36 mouse cellular contexts compared by ENCODE assay signal in genomic region chr3:84206106-84206505, GRCm38 (mm10). TPM values are rescaled to one million over a fixed set of nuclear protein-coding genes. Genes with fewer than 3 reads are reported as not detected.
"Had no signal": no experiment of that assay in that cellular context is flagged by ENCODE, and none has a peak within 500 bp of the region (broad histone marks: within the 10 kb centered on the region; RNA-seq: fewer than 3 reads in every experiment).

No protein-coding gene starts in this region.

- H3K9ac ChIP-seq: heart, embryonic 13.5 days; heart, embryonic 15.5 days; hindbrain, embryonic 12.5 days; hindbrain, embryonic 14.5 days; intestine, embryonic 15.5 days; kidney, embryonic 15.5 days; limb, embryonic 13.5 days; limb, embryonic 15.5 days; liver, embryonic 12.5 days; liver, embryonic 14.5 days had no signal

- H3K9me3 ChIP-seq: heart, embryonic 13.5 days; heart, embryonic 15.5 days; hindbrain, embryonic 10.5 days; hindbrain, embryonic 12.5 days; intestine, embryonic 15.5 days; kidney, embryonic 15.5 days; limb, embryonic 13.5 days; limb, embryonic 15.5 days; liver, embryonic 12.5 days had no signal

- H3K27ac ChIP-seq: heart, adult 2 months; heart, embryonic 13.5 days; heart, embryonic 15.5 days; hindbrain, embryonic 10.5 days; hindbrain, embryonic 12.5 days; hindbrain, embryonic 14.5 days; intestine, embryonic 15.5 days; kidney, embryonic 15.5 days; kidney, postnatal 0 days; limb, embryonic 13.5 days; limb, embryonic 15.5 days; liver, embryonic 12.5 days; liver, embryonic 14.5 days had no signal

- ATAC-seq: hindbrain, embryonic 16.5 days; intestine, embryonic 15.5 days; intestine, postnatal 0 days; liver, embryonic 12.5 days had no signal

- H3K4me3 ChIP-seq: heart, adult 2 months; heart, embryonic 13.5 days; heart, embryonic 15.5 days; hindbrain, embryonic 10.5 days; hindbrain, embryonic 12.5 days; intestine, embryonic 15.5 days; kidney, embryonic 15.5 days; limb, embryonic 13.5 days; limb, embryonic 15.5 days; liver, embryonic 12.5 days had no signal

- DNase-seq: gastrocnemius, postnatal 14 days; gastrocnemius, postnatal 36 days; heart, adult 2 months; heart, postnatal 14 days; heart, postnatal 36 days; kidney, adult 18-20 months; kidney, adult 9 months; kidney, postnatal 14 days; kidney, postnatal 36 days; left cerebral cortex, postnatal 4 days had no signal

- H3K4me1 ChIP-seq: heart, embryonic 13.5 days; heart, embryonic 15.5 days; limb, embryonic 13.5 days; limb, embryonic 15.5 days; liver, embryonic 12.5 days had no signal

- H3K36me3 ChIP-seq: heart, embryonic 13.5 days; heart, embryonic 15.5 days; intestine, embryonic 15.5 days; limb, embryonic 15.5 days; liver, embryonic 12.5 days had no signal

- H3K4me2 ChIP-seq: heart, embryonic 11.5 days; heart, embryonic 13.5 days; heart, embryonic 15.5 days; hindbrain, embryonic 12.5 days; hindbrain, embryonic 14.5 days; intestine, embryonic 15.5 days; kidney, embryonic 15.5 days; limb, embryonic 13.5 days; limb, embryonic 15.5 days; liver, embryonic 12.5 days had no signal

- H3K27me3 ChIP-seq: heart, embryonic 13.5 days; heart, embryonic 15.5 days; hindbrain, embryonic 12.5 days; intestine, embryonic 15.5 days; kidney, embryonic 15.5 days; limb, embryonic 13.5 days; limb, embryonic 15.5 days had no signal

RNA-seq across cellular contexts. Expression of gene Gm6525, which starts 32.2 kb away (rescaled TPM):
- total RNA-seq: gastrocnemius, adult 18-20 months; gastrocnemius, adult 8-10 months; gastrocnemius, postnatal 14 days; gastrocnemius, postnatal 36 days; heart, adult 2 months; heart, postnatal 14 days; heart, postnatal 36 days; layer of hippocampus, adult 18-20 months; layer of hippocampus, postnatal 10 days; layer of hippocampus, postnatal 36 days; left cerebral cortex, adult 8-10 months; left cerebral cortex, postnatal 10 days; left cerebral cortex, postnatal 25 days; left cerebral cortex, postnatal 4 days; liver, adult 2 months had no signal
- polyA plus RNA-seq: gonadal fat pad, adult 2 months; heart, adult 2 months; heart, embryonic 11.5 days; large intestine, adult 2 months; liver, adult 2 months; liver, embryonic 12.5 days had no signal
